Mouse (Mus musculus) liver, embryonic 14.5 days (tissue): Measurements from ENCODE around the gene Git2. TPM values are rescaled to one million over a fixed set of nuclear protein-coding genes. Genes with fewer than 3 reads are reported as not detected.

Experiments used
- ATAC-seq: fragments of 200-750 bp; cut with Nextera tagmentation; 2 replicates; pipeline ENCODE4 v1.8.0; 2017; ENCODE audit warnings: moderate number of reproducible peaks, mild to moderate bottlenecking, moderate library complexity; ENCODE audit not compliant: insufficient read depth
- DNase-seq, 3 experiments: peaks; one replicate each; pipeline ENCODE4 v3.0.0-alpha.2; 2012 to 2013; ENCODE audit warnings: low read depth in 3 of 3, low spot score in 3 of 3
- H3K27ac ChIP-seq: fragments of 300-500 bp; sonication (generic); 2 replicates; pipeline ENCODE4 v1.5.1; 2014; ENCODE audit warnings: moderate library complexity, mild to moderate bottlenecking, control low read depth, inconsistent platforms
- H3K27me3 ChIP-seq: fragments of 300-500 bp; sonication (generic); 2 replicates; pipeline ENCODE4 v1.6.1; 2014; ENCODE audit warnings: mild to moderate bottlenecking, low read length, moderate library complexity; ENCODE audit not compliant: control insufficient read depth, insufficient read depth
- H3K36me3 ChIP-seq: fragments of 300-500 bp; sonication (generic); replicated peaks from 2 replicates; pipeline ENCODE4 v1.6.1; 2014; ENCODE audit warnings: low read depth; ENCODE audit not compliant: control insufficient read depth, insufficient read depth
- H3K4me1 ChIP-seq, 2 experiments: fragments of 200-500 bp in 1 of 2; fragments of 300-500 bp in 1 of 2; sonication (generic) in 1 of 2; replicated peaks; 2 replicates each; pipeline ENCODE4 v1.6.1; 2012 to 2014; ENCODE audit warnings: antibody characterized with exemption in 1 of 2, inconsistent platforms in 1 of 2, low read length in 1 of 2; ENCODE audit not compliant: control insufficient read depth in 2 of 2, insufficient read depth in 2 of 2
- H3K4me2 ChIP-seq: fragments of 300-500 bp; sonication (generic); 2 replicates; pipeline ENCODE4 v1.6.1; 2014; ENCODE audit warnings: low read depth, mild to moderate bottlenecking, control low read depth, moderate library complexity
- H3K4me3 ChIP-seq, 2 experiments: fragments of 200-500 bp in 1 of 2; fragments of 300-500 bp in 1 of 2; sonication (generic) in 1 of 2; 2 replicates each; pipeline ENCODE4 v1.5.1; 2012 to 2014; ENCODE audit warnings: low read depth in 2 of 2, low read length in 2 of 2, mild to moderate bottlenecking in 2 of 2, control low read depth in 1 of 2, inconsistent platforms in 1 of 2, moderate library complexity in 1 of 2; ENCODE audit not compliant: insufficient read depth in 1 of 2
- H3K9ac ChIP-seq: fragments of 300-500 bp; sonication (generic); replicated peaks from 2 replicates; pipeline ENCODE4 v1.6.1; 2014; ENCODE audit warnings: mild to moderate bottlenecking, control low read depth, moderate library complexity
- H3K9me3 ChIP-seq: fragments of 300-500 bp; sonication (generic); 2 replicates; pipeline ENCODE4 v1.6.1; 2016; ENCODE audit warnings: low read length, mixed read lengths; ENCODE audit not compliant: control insufficient read depth
- CTCF ChIP-seq: IDR thresholded peaks from 2 replicates; pipeline ENCODE4 v1.5.1; 2016; ENCODE audit warnings: antibody characterized with exemption, low read depth, control low read depth
- EP300 ChIP-seq: IDR thresholded peaks from 2 replicates; pipeline ENCODE4 v1.6.1; 2016; ENCODE audit warnings: antibody characterized with exemption, low read depth
- WGBS: fragments of 180-500 bp; shearing (Covaris S2); extraction: QIAGEN DNeasy Blood & Tissue Kit; methylation state at CpG from one replicate; pipeline ENCODE4 v1.1.7; 2014; ENCODE audit not compliant: insufficient replicate concordance; 5-methylcytosine and 5-hydroxymethylcytosine counted together
- microRNA-seq: library from miRNA; unstranded; fragments of <30 nt; microRNA quantifications from one replicate; pipeline ENCODE4, GENCODE M21; 2016
- polyA plus RNA-seq, 2 experiments: library from polyadenylated mRNA; depleted of rRNA in 1 of 2; stranded (reverse) in 1 of 2; unstranded in 1 of 2; fragments of >200 nt; fragmentation: Nextera tagmentation in 1 of 2; extraction: Ambion mirVana in 1 of 2; gene quantifications; 2 replicates each; pipeline versions ENCODE4 v1.2.1 to v1.2.3; 2012 to 2014

Git2 gene
- polyA plus RNA-seq, 2 experiments: 12.1 to 13.7 TPM

DNA sequence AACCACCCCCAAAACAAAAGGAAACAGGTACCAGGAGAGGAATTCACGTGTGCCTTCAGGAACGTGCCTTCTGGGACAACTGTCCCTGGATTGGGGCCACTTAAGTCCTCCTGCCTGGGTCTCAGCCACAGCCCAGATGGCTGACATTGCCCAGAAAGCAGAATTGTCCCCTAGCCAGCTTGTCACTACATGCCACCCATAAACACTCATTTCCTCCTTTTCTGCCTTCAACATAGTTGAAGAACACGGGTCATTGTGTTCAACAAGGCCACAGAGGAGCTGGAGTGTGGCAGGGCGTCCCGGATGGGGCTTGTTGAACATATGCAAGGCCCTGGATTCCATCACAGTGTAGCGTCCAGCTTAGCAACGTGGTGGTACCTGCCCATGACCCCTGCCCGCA, 93.6 kb downstream of the Git2 start:
- no peak for ATAC-seq

DNA sequence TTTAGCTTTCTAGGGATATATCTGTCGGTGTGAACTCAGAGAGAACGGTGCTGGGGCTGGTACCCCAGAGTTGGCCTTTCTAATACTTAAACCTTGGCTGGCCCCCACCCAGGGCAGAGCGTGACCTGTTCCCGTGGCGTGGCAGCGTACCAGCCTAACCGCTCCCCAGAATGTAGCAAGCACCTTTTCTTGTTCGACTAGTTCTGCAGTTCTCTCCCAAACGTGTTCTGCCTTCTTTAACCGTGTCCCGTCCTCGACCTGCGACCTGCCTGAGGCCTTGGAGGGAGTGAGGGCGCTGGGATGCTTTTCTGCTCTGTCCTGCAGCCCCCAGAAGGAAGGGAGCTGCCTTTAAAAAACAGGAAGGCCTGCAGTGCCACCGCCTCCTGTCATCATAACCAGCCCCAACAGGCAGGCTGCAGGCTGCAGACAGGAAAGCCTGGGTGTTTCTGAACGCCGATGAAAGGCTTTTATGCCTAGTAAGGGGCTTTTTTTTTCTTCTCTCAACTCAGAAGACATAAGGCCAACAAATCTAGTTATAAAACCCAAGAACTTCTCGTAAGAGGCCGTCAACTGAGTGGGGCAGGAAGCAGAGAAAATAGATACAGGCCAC, 94.5 kb downstream of the Git2 start:
- no peaks in the 10 kb centered on the region for H3K27me3 ChIP-seq
- H3K36me3 ChIP-seq: no peaks in the 10 kb centered on the region
- 49% methylated on average over 19 of the region's 19 CpGs for WGBS
- no peak overlapping the region for H3K4me2 ChIP-seq
- no peaks in the 10 kb centered on the region for H3K9me3 ChIP-seq
- TF ChIP-seq EP300 (no peak), CTCF (no peak)
- peaks cover 0 to 3% of the 10 kb centered on the region in 2 experiments; a peak in 1 of 4 replicates for H3K4me1 ChIP-seq
- no peak for ATAC-seq
- no peak overlapping the region for H3K9ac ChIP-seq
- no peak for DNase-seq
- H3K27ac ChIP-seq: no peak overlapping the region
- no peak overlapping the region for H3K4me3 ChIP-seq

More for the DNA sequence above, 93.6 kb downstream of the Git2 start:
- no peak for DNase-seq
- Histone ChIP-seq H3K36me3 (no peaks in the 10 kb centered on the region), H3K4me2 (no peak overlapping the region), H3K9me3 (no peaks in the 10 kb centered on the region), H3K4me1 (peaks cover 0 to 3% of the 10 kb centered on the region in 2 experiments; a peak in 1 of 4 replicates), H3K9ac (no peak overlapping the region), H3K4me3 (no peak overlapping the region), H3K27me3 (no peaks in the 10 kb centered on the region), H3K27ac (no peak overlapping the region)
- WGBS: 62% methylated on average over 8 of the region's 8 CpGs
- TF ChIP-seq EP300: no peak

DNA sequence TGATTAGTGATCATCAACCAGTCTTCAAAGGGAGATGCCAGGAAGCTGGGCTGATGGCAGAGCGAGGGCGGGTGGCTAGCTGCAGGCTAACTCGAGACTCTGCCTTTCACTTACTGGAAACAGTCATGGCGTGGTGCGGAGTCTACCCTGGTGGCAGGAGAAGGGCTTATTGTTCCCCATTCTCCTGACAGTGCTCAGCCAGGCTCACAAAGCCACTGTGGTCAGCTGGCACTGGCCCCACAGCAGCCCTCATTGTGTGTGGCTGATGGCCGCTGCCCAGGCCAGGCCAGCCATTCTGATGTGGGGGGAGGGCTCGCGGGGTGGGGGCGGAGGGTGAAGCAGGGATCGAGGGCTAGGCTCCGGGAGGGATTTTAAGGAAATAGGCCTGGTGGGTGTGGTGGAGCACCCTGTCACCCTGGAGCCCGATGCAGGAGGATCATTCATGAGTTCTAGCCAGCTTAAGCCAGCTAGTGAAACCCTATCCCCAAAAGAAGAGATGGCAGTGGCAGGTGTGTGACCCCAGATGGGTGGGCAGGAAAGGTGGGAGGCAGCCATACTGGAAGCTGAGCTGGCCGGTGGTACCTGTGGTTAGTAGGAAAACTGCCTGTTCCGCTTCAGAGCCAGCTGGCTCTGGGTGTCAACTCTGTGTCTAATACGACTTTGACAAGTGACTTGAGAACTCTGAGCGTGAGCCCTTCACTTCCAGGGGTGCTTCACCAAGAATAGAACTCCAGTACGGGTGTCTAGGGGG, 95.3 kb downstream of the Git2 start:
- Histone ChIP-seq H3K27ac (no peak overlapping the region), H3K27me3 (no peaks in the 10 kb centered on the region), H3K9ac (no peak overlapping the region), H3K4me1 (peaks cover 0 to 3% of the 10 kb centered on the region in 2 experiments; a peak in 1 of 4 replicates), H3K4me3 (no peak overlapping the region), H3K4me2 (no peak overlapping the region), H3K9me3 (no peaks in the 10 kb centered on the region), H3K36me3 (no peaks in the 10 kb centered on the region)
- DNase-seq (no peak), ATAC-seq (no peak)
- TF ChIP-seq CTCF (no peak), EP300 (no peak)
- WGBS: 57% methylated on average over 17 of the region's 17 CpGs

Small RNA genes within 50 kb of the gene (microRNA-seq; reads per million reads assigned to microRNA genes)
- gene Mir7028: not detected

Other genes with a start within 250 kb of the Git2 start
- gene Fam222a, start 207.5 kb downstream of the Git2 start, polyA plus RNA-seq (2012; rRNA removed): 0.63 and 0.71 TPM in 2 replicates
- 0.44 and 0.56 TPM in 2 replicates for gene Fam222a, start 207.5 kb downstream of the Git2 start, polyA plus RNA-seq (2014; fragmentation: Nextera tagmentation; extraction: Ambion mirVana)
- gene Trpv4, start 117.1 kb downstream of the Git2 start, polyA plus RNA-seq (2012; rRNA removed): 0.16 and 0.22 TPM in 2 replicates
- 0.14 and 0.15 TPM in 2 replicates for gene Trpv4, start 117.1 kb downstream of the Git2 start, polyA plus RNA-seq (2014; fragmentation: Nextera tagmentation; extraction: Ambion mirVana)
- 18.4 and 18.5 TPM in 2 replicates for gene Gltp, start 84.5 kb downstream of the Git2 start, polyA plus RNA-seq (2012; rRNA removed)
- 25.4 and 33.0 TPM in 2 replicates for gene Gltp, start 84.5 kb downstream of the Git2 start, polyA plus RNA-seq (2014; fragmentation: Nextera tagmentation; extraction: Ambion mirVana)
- gene Tchp, start 67.8 kb downstream of the Git2 start, polyA plus RNA-seq (2012; rRNA removed): 5.6 and 7.8 TPM in 2 replicates
- 1.9 and 2.2 TPM in 2 replicates for gene Tchp, start 67.8 kb downstream of the Git2 start, polyA plus RNA-seq (2014; fragmentation: Nextera tagmentation; extraction: Ambion mirVana)
- gene Ankrd13a, start 840 bp downstream of the Git2 start, polyA plus RNA-seq (2012; rRNA removed): 29.9 and 38.6 TPM in 2 replicates
- 46.6 and 59.1 TPM in 2 replicates for gene Ankrd13a, start 840 bp downstream of the Git2 start, polyA plus RNA-seq (2014; fragmentation: Nextera tagmentation; extraction: Ambion mirVana)
- gene 1500011B03Rik, start 48.0 kb upstream of the Git2 start, polyA plus RNA-seq (2012; rRNA removed): 15.5 and 17.5 TPM in 2 replicates
- 31.9 and 36.0 TPM in 2 replicates for gene 1500011B03Rik, start 48.0 kb upstream of the Git2 start, polyA plus RNA-seq (2014; fragmentation: Nextera tagmentation; extraction: Ambion mirVana)
- not detected in 2 replicates for gene 4930519G04Rik, start 78.1 kb upstream of the Git2 start, polyA plus RNA-seq (2012; rRNA removed)
- not detected in 2 replicates for gene 4930519G04Rik, start 78.1 kb upstream of the Git2 start, polyA plus RNA-seq (2014; fragmentation: Nextera tagmentation; extraction: Ambion mirVana)
- not detected in 2 replicates for gene Gm9936, start 83.2 kb upstream of the Git2 start, polyA plus RNA-seq (2012; rRNA removed)
- gene Gm9936, start 83.2 kb upstream of the Git2 start, polyA plus RNA-seq (2014; fragmentation: Nextera tagmentation; extraction: Ambion mirVana): not detected in 2 replicates
- gene Oasl2, start 121.4 kb upstream of the Git2 start, polyA plus RNA-seq (2012; rRNA removed): 1.3 TPM in 2 replicates
- 2.0 and 2.1 TPM in 2 replicates for gene Oasl2, start 121.4 kb upstream of the Git2 start, polyA plus RNA-seq (2014; fragmentation: Nextera tagmentation; extraction: Ambion mirVana)
- gene Oasl1, start 147.7 kb upstream of the Git2 start, polyA plus RNA-seq (2012; rRNA removed): 0.44 and 0.50 TPM in 2 replicates
- 0.23 and 0.32 TPM in 2 replicates for gene Oasl1, start 147.7 kb upstream of the Git2 start, polyA plus RNA-seq (2014; fragmentation: Nextera tagmentation; extraction: Ambion mirVana)
- 5.6 and 8.1 TPM in 2 replicates for gene 2210016L21Rik, start 166.6 kb upstream of the Git2 start, polyA plus RNA-seq (2012; rRNA removed)
- 11.3 and 12.3 TPM in 2 replicates for gene 2210016L21Rik, start 166.6 kb upstream of the Git2 start, polyA plus RNA-seq (2014; fragmentation: Nextera tagmentation; extraction: Ambion mirVana)
- 1.2 and 1.6 TPM in 2 replicates for gene Hnf1a, start 195.6 kb upstream of the Git2 start, polyA plus RNA-seq (2012; rRNA removed)
- 0.86 and 1.5 TPM in 2 replicates for gene Hnf1a, start 195.6 kb upstream of the Git2 start, polyA plus RNA-seq (2014; fragmentation: Nextera tagmentation; extraction: Ambion mirVana)
- gene Sppl3, start 235.6 kb upstream of the Git2 start, polyA plus RNA-seq (2012; rRNA removed): 17.2 and 17.6 TPM in 2 replicates
- gene Sppl3, start 235.6 kb upstream of the Git2 start, polyA plus RNA-seq (2014; fragmentation: Nextera tagmentation; extraction: Ambion mirVana): 5.4 and 7.0 TPM in 2 replicates